Mouse (Mus musculus): ENCODE data around the gene Igfbp6. TPM values are rescaled to one million over a fixed set of nuclear protein-coding genes. Genes with fewer than 3 reads are reported as not detected.

The Igfbp6 gene
- total and polyA plus RNA-seq, 3 experiments = 0.38 TPM; not detected in 2

GRCm38 (mm10) chr15:102146882-102147281 is 2.7 kb downstream of the Igfbp6 start:
- H3K4me1 ChIP-seq (ENCODE audit: control insufficient read depth in 1 of 2, insufficient read depth in 2 of 2) = peaks cover 19 to 42% of the 10 kb centered on the region in 2 experiments
- no peak overlapping the region for H3K9ac ChIP-seq (ENCODE audit: insufficient read depth, low read depth)
- peak; percentile 50 for DNase-seq (ENCODE audit: extremely low read depth)
- no peak overlapping the region for H3K4me2 ChIP-seq (ENCODE audit: insufficient read depth, low read depth, poor library complexity, severe bottlenecking)
- no peaks in the 10 kb centered on the region for H3K36me3 ChIP-seq (replicated peaks in 1 of 2; ENCODE audit: control insufficient read depth in 1 of 2, insufficient read depth in 1 of 2, low read length in 1 of 2)
- H3K9me3 ChIP-seq (replicated peaks; ENCODE audit: low read length) = no peaks in the 10 kb centered on the region
- dilution Hi-C loops (cut with MboI; ENCODE audit: extremely low pct_ligation_motif_present, extremely low pct_unique_long_range_greater_than_20kb, low sequenced_read_pairs) = no loop called here
- no peak overlapping the region for H3K4me3 ChIP-seq (replicated peaks in 1 of 3; ENCODE audit: low read depth in 2 of 3, low read length in 2 of 3, poor library complexity in 1 of 3)
- H3K27me3 ChIP-seq (replicated peaks) = peaks cover 27% of the 10 kb centered on the region
- no peak for TF ChIP-seq ZMIZ1 (IDR thresholded peaks at IDR 0.05; ENCODE audit: low read depth, low read length)
- TF ChIP-seq PAX5 (IDR thresholded peaks at IDR 0.05; ENCODE audit: low read length) = no peak
- TF ChIP-seq BHLHE40 (IDR thresholded peaks at IDR 0.05; ENCODE audit: low read depth, low read length) = 0 out of 2 replicates have a peak, but pooled peaks have one; percentile 24
- no peak for TF ChIP-seq USF1 (IDR thresholded peaks at IDR 0.05; ENCODE audit: low read depth, low read length)
- no peak for TF ChIP-seq MYC (IDR thresholded peaks at IDR 0.05; ENCODE audit: low read depth, low read length)
- no peak for TF ChIP-seq JUN (IDR thresholded peaks at IDR 0.05; ENCODE audit: insufficient read depth, low read depth, low read length)
- no peak for TF ChIP-seq CHD2 (IDR thresholded peaks at IDR 0.05; ENCODE audit: low read length)
- TF ChIP-seq POLR2AphosphoS2 (IDR thresholded peaks at IDR 0.05; ENCODE audit: low read depth, low read length) = no peak
- TF ChIP-seq MEF2A (IDR thresholded peaks at IDR 0.05; ENCODE audit: borderline replicate concordance, low read depth, low read length) = no peak
- TF ChIP-seq MXI1 (IDR thresholded peaks at IDR 0.05; ENCODE audit: low read depth, low read length) = no peak
- no peak for TF ChIP-seq TCF12 (IDR thresholded peaks at IDR 0.05; ENCODE audit: low read depth, low read length)
- peak; percentile 22; the same call in 1 of the 2 replicates for TF ChIP-seq ZC3H11A (IDR thresholded peaks at IDR 0.05; ENCODE audit: low read depth, low read length)
- no peak for TF ChIP-seq NRF1 (IDR thresholded peaks at IDR 0.05; ENCODE audit: low read depth, low read length)
- TF ChIP-seq POLR2A (IDR thresholded peaks at IDR 0.05; ENCODE audit: low read depth, low read length) = no peak
- TF ChIP-seq TBP (conservative IDR thresholded peaks at IDR 0.05; ENCODE audit: low read depth, low read length) = no peak
- TF ChIP-seq USF2 (conservative IDR thresholded peaks at IDR 0.05; ENCODE audit: low read depth, low read length) = no peak
- TF ChIP-seq HCFC1 (IDR thresholded peaks at IDR 0.05; ENCODE audit: low read depth, low read length) = no peak
- no peak for TF ChIP-seq CHD1 (IDR thresholded peaks at IDR 0.05; ENCODE audit: low read depth, low read length)
- no peak for TF ChIP-seq E2F4 (IDR thresholded peaks at IDR 0.05; ENCODE audit: insufficient replicate concordance, low read depth, low read length)
- peak; percentile 69 for TF ChIP-seq SMC3 (IDR thresholded peaks at IDR 0.05; ENCODE audit: low read depth, low read length)
- TF ChIP-seq CTCF (conservative IDR thresholded peaks at IDR 0.05 in 1 of 2, IDR thresholded peaks at IDR 0.05 in 1 of 2; ENCODE audit: low read depth in 2 of 2, low read length in 2 of 2) = peak; percentile 85 to 93
- TF ChIP-seq RAD21 (IDR thresholded peaks at IDR 0.05; ENCODE audit: low read depth, low read length) = peak; percentile 78
- TF ChIP-seq ZNF384 (IDR thresholded peaks at IDR 0.05; ENCODE audit: low read depth, low read length) = no peak
- TF ChIP-seq IRF4 (IDR thresholded peaks at IDR 0.05; ENCODE audit: low read depth, low read length) = peak; percentile 23; the same call in 1 of the 2 replicates
- TF ChIP-seq MAZ (IDR thresholded peaks at IDR 0.05; ENCODE audit: low read depth, low read length) = 0 out of 2 replicates have a peak, but pooled peaks have one; percentile 33
- no peak for TF ChIP-seq ZKSCAN1 (IDR thresholded peaks at IDR 0.05; ENCODE audit: borderline replicate concordance, low read depth, low read length)
- no peak for TF ChIP-seq ELF1 (IDR thresholded peaks at IDR 0.05; ENCODE audit: low read depth, low read length)
- TF ChIP-seq MAX (IDR thresholded peaks at IDR 0.05; ENCODE audit: low read length) = no peak
- TF ChIP-seq MAFK (IDR thresholded peaks at IDR 0.05; ENCODE audit: insufficient replicate concordance, low read length) = no peak
- TF ChIP-seq SIN3A (IDR thresholded peaks at IDR 0.05; ENCODE audit: low read length) = no peak
- no peak for TF ChIP-seq JUND (conservative IDR thresholded peaks at IDR 0.05; ENCODE audit: low read depth, low read length)
- TF ChIP-seq ETS1 (conservative IDR thresholded peaks at IDR 0.05; ENCODE audit: low read depth, low read length) = no peak
- TF ChIP-seq EP300 (IDR thresholded peaks at IDR 0.05; ENCODE audit: low read length) = no peak
- no peak for TF ChIP-seq UBTF (IDR thresholded peaks at IDR 0.05; ENCODE audit: low read depth, low read length)
- no peak for TF ChIP-seq GABPA (IDR thresholded peaks at IDR 0.05; ENCODE audit: insufficient replicate concordance, low read depth, low read length)
- no peak for TF ChIP-seq NELFE (IDR thresholded peaks at IDR 0.05; ENCODE audit: low read depth, low read length)
- no peak for TF ChIP-seq RCOR1 (conservative IDR thresholded peaks at IDR 0.05; ENCODE audit: low read depth, low read length)
- no peak for TF ChIP-seq KAT2A (IDR thresholded peaks at IDR 0.05; ENCODE audit: insufficient replicate concordance, low read length)
- H3K79me2 ChIP-seq (replicated peaks; ENCODE audit: control insufficient read depth, extremely low read depth, insufficient read depth, poor library complexity, severe bottlenecking) = no peaks in the 10 kb centered on the region
- in situ Hi-C loops (cut with MboI; ENCODE audit: low pct_ligation_motif_present, low pct_unique_long_range_greater_than_20kb, low sequenced_read_pairs) = no loop called here
- H3K27ac ChIP-seq (ENCODE audit: insufficient read depth, low read depth) = no peak overlapping the region
